Mouse (Mus musculus) cerebellum, postnatal 36 days (tissue): ENCODE measurements around the gene Cdc45.

Source experiments
- DNase-seq, 2 experiments: peaks; one replicate each; pipeline ENCODE4 v3.0.0; 2021 to 2022; ENCODE audit warnings: mixed read lengths in 2 of 2

Gene Cdc45

GRCm38 (mm10) chr16:18788627-18789406 lies 23.0 kb downstream of the Cdc45 start:
- DNase-seq: no peak

GRCm38 (mm10) chr16:18786652-18787051 lies 25.1 kb downstream of the Cdc45 start:
- DNase-seq: no peak

- no peak for DNase-seq
These were observed 26.3 kb downstream of the Cdc45 start for GRCm38 (mm10) chr16:18785485-18785884.

GRCm38 (mm10) chr16:18785025-18785424 lies 26.8 kb downstream of the Cdc45 start:
- no peak for DNase-seq

- DNase-seq: no peak
These were observed 30.0 kb downstream of the Cdc45 start for GRCm38 (mm10) chr16:18781810-18782209.

- DNase-seq: no peak
These were observed 33.3 kb downstream of the Cdc45 start for GRCm38 (mm10) chr16:18778461-18778860.

GRCm38 (mm10) chr16:18777101-18778080 lies 34.4 kb downstream of the Cdc45 start:
- DNase-seq: no peak

GRCm38 (mm10) chr16:18776556-18777100 lies 35.2 kb downstream of the Cdc45 start, which contains the start of gene Cldn5:
Gene Cldn5 (plus strand): TSS chr16:18776847.
- DNase-seq: no peak

GRCm38 (mm10) chr16:18775621-18776555 lies 35.9 kb downstream of the Cdc45 start:
- no peak for DNase-seq

- no peak for DNase-seq
These were observed 37.9 kb downstream of the Cdc45 start for GRCm38 (mm10) chr16:18773936-18774335.

- DNase-seq: no peak
These were observed 42.3 kb downstream of the Cdc45 start for GRCm38 (mm10) chr16:18769501-18769900.

- no peak for DNase-seq
These were observed 45.4 kb downstream of the Cdc45 start for GRCm38 (mm10) chr16:18766390-18766789.

- no peak for DNase-seq
These were observed 48.8 kb downstream of the Cdc45 start for GRCm38 (mm10) chr16:18762960-18763359.

- no peak for DNase-seq
These were observed 50.1 kb downstream of the Cdc45 start for GRCm38 (mm10) chr16:18761734-18762133.

- DNase-seq: no peak
These were observed 59.8 kb downstream of the Cdc45 start for GRCm38 (mm10) chr16:18751885-18752499.

GRCm38 (mm10) chr16:18751101-18751500 lies 60.7 kb downstream of the Cdc45 start:
- DNase-seq: no peak

- no peak for DNase-seq
These were observed 65.3 kb downstream of the Cdc45 start for GRCm38 (mm10) chr16:18746268-18747122.

GRCm38 (mm10) chr16:18738303-18738702 lies 73.5 kb downstream of the Cdc45 start:
- no peak for DNase-seq

GRCm38 (mm10) chr16:18733100-18733956 lies 78.5 kb downstream of the Cdc45 start:
- no peak for DNase-seq

GRCm38 (mm10) chr16:18730640-18731039 lies 81.1 kb downstream of the Cdc45 start:
- DNase-seq: no peak
